Mouse (Mus musculus) lung, embryonic 16.5 days (tissue): ENCODE results near the gene Clspn. TPM values are rescaled to one million over a fixed set of nuclear protein-coding genes. Genes with fewer than 3 reads are reported as not detected.
"Not testable (repeated sequence)": the region's sequence is repeated elsewhere in the genome, so short reads cannot be mapped to it uniquely, and the experiment has no call there.

Source experiments
- ATAC-seq: fragments of 200-750 bp; cut with Nextera tagmentation; 2 replicates; pipeline ENCODE4 v1.8.0; 2017; ENCODE audit warnings: low read depth, mild to moderate bottlenecking, moderate library complexity
- H3K27ac ChIP-seq: fragments of 300-500 bp; sonication (generic); 2 replicates; pipeline ENCODE4 v1.5.1; 2014; ENCODE audit warnings: mild to moderate bottlenecking, control low read depth, low read length
- H3K27me3 ChIP-seq: fragments of 300-500 bp; sonication (generic); 2 replicates; pipeline ENCODE4 v1.6.1; 2014; ENCODE audit warnings: low read depth, low read length, mixed read lengths; ENCODE audit not compliant: control insufficient read depth, insufficient read depth
- H3K36me3 ChIP-seq: fragments of 300-500 bp; sonication (generic); 2 replicates; pipeline ENCODE4 v1.6.1; 2014; ENCODE audit warnings: low read length; ENCODE audit not compliant: control insufficient read depth, insufficient read depth
- H3K4me1 ChIP-seq: fragments of 300-500 bp; sonication (generic); replicated peaks from 2 replicates; pipeline ENCODE4 v1.6.1; 2014; ENCODE audit warnings: low read length, mixed read lengths; ENCODE audit not compliant: control insufficient read depth, insufficient read depth
- H3K4me2 ChIP-seq: fragments of 300-500 bp; sonication (generic); 2 replicates; pipeline ENCODE4 v1.6.1; 2014; ENCODE audit warnings: low read depth, low read length, control low read depth
- H3K4me3 ChIP-seq: fragments of 300-500 bp; sonication (generic); 2 replicates; pipeline ENCODE4 v1.5.1; 2014; ENCODE audit warnings: mild to moderate bottlenecking, low read length, control low read depth
- H3K9ac ChIP-seq: fragments of 300-500 bp; sonication (generic); 2 replicates; pipeline ENCODE4 v1.6.1; 2014; ENCODE audit warnings: low read length, control low read depth
- H3K9me3 ChIP-seq: fragments of 300-500 bp; sonication (generic); 2 replicates; pipeline ENCODE4 v1.6.1; 2016; ENCODE audit warnings: low read length; ENCODE audit not compliant: control insufficient read depth
- WGBS: fragments of 180-500 bp; shearing (Covaris S2); extraction: QIAGEN DNeasy Blood & Tissue Kit; methylation state at CpG from one replicate; pipeline ENCODE4 v1.1.7; 2014; 5-methylcytosine and 5-hydroxymethylcytosine counted together
- polyA plus RNA-seq: library from polyadenylated mRNA; unstranded; fragments of >200 nt; fragmentation: Nextera tagmentation; extraction: Ambion mirVana; gene quantifications from 2 replicates; pipeline ENCODE4 v1.2.1, GENCODE M21; 2015

Clspn gene
- polyA plus RNA-seq, 1 experiment from 2014 or later: 41.3 TPM

GRCm38 (mm10) chr4:126532827-126533728 is 23.7 kb upstream of the Clspn start, which contains the start of gene Ago4:
Gene Ago4, minus strand, starts transcription at chr4:126533472.
- H3K4me3 ChIP-seq: peak within 1 kb of the TSS; percentile 94
- 1% methylated on average over 87 of the region's 120 CpGs for WGBS
- H3K27ac ChIP-seq: peak within 1 kb of the TSS; percentile 66
- H3K9ac ChIP-seq: peak within 1 kb of the TSS; percentile 94
- H3K27me3 ChIP-seq: no peaks in the 10 kb centered on the region; the same call in 1 of the 2 replicates
- no peaks in the 10 kb centered on the region for H3K36me3 ChIP-seq
- peak; percentile 94 for ATAC-seq
- H3K4me2 ChIP-seq: peak within 1 kb of the TSS; percentile 77
- H3K9me3 ChIP-seq: no peaks in the 10 kb centered on the region
- peaks cover 10% of the 10 kb centered on the region for H3K4me1 ChIP-seq

DNA sequence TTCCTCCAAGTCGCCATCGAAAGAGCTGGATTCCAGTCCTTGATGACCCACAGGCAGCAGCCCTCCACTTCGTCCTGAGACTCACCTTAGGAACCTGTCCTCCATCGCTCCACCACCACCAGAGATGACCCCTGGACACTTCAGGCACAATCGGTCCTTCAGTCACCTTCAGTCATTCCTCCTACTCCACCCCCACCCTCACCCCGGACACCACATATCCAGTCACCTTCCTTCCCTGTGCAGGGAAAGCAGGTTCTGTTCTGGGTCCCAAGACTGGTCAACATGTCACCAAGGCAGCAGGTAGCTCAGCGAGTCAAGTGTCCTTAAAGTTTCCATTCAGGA is 23.0 kb upstream of the Clspn start:
- ATAC-seq: peak; percentile 55; the same call in 1 of the 2 replicates
- Histone ChIP-seq H3K4me2 (peak overlapping the region; percentile 77), H3K9ac (peak overlapping the region; percentile 94), H3K27ac (no peak overlapping the region), H3K4me3 (peak overlapping the region; percentile 94), H3K27me3 (no peaks in the 10 kb centered on the region; the same call in 1 of the 2 replicates), H3K36me3 (no peaks in the 10 kb centered on the region), H3K4me1 (peaks cover 10% of the 10 kb centered on the region), H3K9me3 (no peaks in the 10 kb centered on the region)
- WGBS: 7% methylated on average over 7 of the region's 7 CpGs

DNA sequence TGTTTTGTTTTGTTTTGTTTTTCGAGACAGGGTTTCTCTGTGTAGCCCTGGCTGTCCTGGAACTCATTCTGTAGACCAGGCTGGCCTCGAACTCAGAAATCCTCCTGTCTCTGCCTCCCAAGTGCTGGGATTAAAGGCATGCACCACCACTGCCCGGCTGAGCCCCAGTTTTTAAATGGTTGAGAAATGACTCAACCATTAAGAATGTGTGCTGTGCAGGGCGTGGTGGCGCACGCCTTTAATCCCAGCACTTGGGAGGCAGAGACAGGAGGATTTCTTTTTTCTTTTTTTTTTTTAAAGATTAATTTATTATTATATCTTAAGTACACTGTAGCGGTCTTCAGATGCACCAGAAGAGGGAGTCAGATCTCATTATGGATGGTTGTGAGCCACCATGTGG is 21.1 kb upstream of the Clspn start:
- not testable (repeated sequence) for H3K27me3 ChIP-seq, H3K9me3 ChIP-seq, ATAC-seq, H3K4me3 ChIP-seq, H3K4me2 ChIP-seq, H3K9ac ChIP-seq, H3K36me3 ChIP-seq, H3K27ac ChIP-seq
- H3K4me1 ChIP-seq: peaks cover 10% of the 10 kb centered on the region
- WGBS: 90% methylated on average over 7 of the region's 7 CpGs

DNA sequence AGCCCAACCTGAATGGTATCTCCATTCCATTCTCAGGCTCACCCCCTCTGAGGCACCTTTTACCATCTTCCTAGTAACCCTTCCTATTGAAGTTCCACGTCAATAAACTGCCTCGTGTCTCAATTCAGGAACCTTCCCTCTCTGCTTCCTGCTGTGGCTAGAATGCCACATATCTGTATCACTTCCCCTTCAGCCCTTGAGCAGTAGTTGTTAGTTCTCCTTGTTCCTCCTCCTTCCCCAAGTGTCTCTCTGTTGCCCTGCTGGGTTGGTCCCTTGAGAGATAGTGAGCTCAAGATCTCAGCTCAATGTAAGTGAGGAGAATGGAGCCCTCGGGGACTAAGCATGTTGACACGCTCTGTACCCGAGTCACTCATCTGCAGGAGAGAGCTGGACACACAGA is 19.9 kb upstream of the Clspn start:
- 62% methylated on average over 5 of the region's 5 CpGs for WGBS

DNA sequence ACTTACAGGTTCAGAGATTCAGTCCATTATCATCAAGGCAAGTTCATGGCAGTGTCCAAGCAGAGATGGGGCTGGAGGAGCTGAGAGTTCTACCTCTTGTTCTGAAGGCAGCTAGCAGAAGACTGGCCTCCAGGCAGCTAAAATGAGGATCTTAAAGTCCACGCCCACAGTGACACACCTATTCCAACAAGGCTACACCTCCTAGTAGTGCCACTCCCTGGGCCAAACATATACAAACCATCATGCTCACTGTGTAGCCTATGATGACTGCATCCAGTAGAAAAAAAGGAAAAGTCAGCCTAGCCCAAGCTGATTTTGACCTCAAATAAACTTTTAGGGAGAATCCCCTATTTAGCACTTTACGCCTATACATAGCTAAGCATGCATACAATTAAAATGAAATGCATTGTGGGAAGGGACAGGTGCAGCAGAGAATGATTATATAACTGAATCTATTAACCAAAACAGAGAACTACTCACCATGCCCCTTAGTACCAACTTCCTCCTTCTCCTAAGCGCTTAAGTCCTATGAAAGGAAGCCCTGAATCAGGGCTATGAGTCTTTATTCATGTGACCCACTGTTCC is 16.2 kb upstream of the Clspn start:
- Histone ChIP-seq H3K27ac (no peak overlapping the region), H3K4me2 (no peak overlapping the region), H3K9me3 (no peaks in the 10 kb centered on the region), H3K4me1 (no peaks in the 10 kb centered on the region), H3K27me3 (no peaks in the 10 kb centered on the region; the same call in 1 of the 2 replicates), H3K9ac (no peak overlapping the region), H3K4me3 (no peak overlapping the region), H3K36me3 (no peaks in the 10 kb centered on the region)
- 77% methylated on average over 3 of the region's 3 CpGs for WGBS
- no peak for ATAC-seq

More for the DNA sequence above, 19.9 kb upstream of the Clspn start:
- H3K4me3 ChIP-seq: no peak overlapping the region
- ATAC-seq: no peak
- no peaks in the 10 kb centered on the region for H3K9me3 ChIP-seq
- H3K27ac ChIP-seq: no peak overlapping the region
- no peak overlapping the region for H3K4me2 ChIP-seq
- H3K27me3 ChIP-seq: no peaks in the 10 kb centered on the region; the same call in 1 of the 2 replicates
- H3K36me3 ChIP-seq: no peaks in the 10 kb centered on the region
- no peak overlapping the region for H3K9ac ChIP-seq
- peaks cover 8% of the 10 kb centered on the region for H3K4me1 ChIP-seq

GRCm38 (mm10) chr4:126542838-126543237 is 13.9 kb upstream of the Clspn start:
- ATAC-seq: no peak
- no peak overlapping the region for H3K4me3 ChIP-seq

GRCm38 (mm10) chr4:126545016-126545415 is 11.7 kb upstream of the Clspn start:
- Histone ChIP-seq H3K27me3 (no peaks in the 10 kb centered on the region), H3K4me3 (no peak overlapping the region), H3K9me3 (no peaks in the 10 kb centered on the region), H3K9ac (no peak overlapping the region), H3K27ac (no peak overlapping the region), H3K4me2 (no peak overlapping the region), H3K4me1 (no peaks in the 10 kb centered on the region), H3K36me3 (no peaks in the 10 kb centered on the region)
- WGBS: 68% methylated on average over 1 of the region's 1 CpGs
- no peak for ATAC-seq

More at GRCm38 (mm10) chr4:126542838-126543237, 13.9 kb upstream of the Clspn start:
- WGBS: 63% methylated on average over 7 of the region's 7 CpGs
- Histone ChIP-seq H3K4me1 (no peaks in the 10 kb centered on the region), H3K27me3 (no peaks in the 10 kb centered on the region; the same call in 1 of the 2 replicates), H3K9me3 (no peaks in the 10 kb centered on the region), H3K9ac (no peak overlapping the region), H3K36me3 (no peaks in the 10 kb centered on the region), H3K27ac (no peak overlapping the region), H3K4me2 (no peak overlapping the region)

DNA sequence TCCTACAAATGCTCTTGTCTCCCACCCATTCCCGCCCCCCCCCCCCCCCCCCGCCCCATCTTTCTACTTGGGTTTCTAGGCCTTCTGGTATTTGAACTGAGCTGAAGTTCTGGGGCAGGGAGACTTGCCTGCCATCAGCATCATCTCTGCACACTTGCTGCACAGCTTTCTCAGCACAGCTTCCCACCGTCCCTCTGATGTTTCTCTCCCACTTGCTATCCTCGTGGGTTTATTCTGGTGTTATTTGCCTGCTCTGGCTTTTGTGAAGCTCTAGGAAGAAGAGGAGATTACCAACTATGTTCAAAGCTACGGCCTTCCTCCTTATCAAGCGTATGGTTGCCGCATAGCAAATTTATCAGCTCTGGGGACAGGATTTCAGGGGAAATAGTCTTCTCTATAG is 11.0 kb upstream of the Clspn start:
- ATAC-seq: no peak
- Histone ChIP-seq H3K4me2 (no peak overlapping the region), H3K27ac (no peak overlapping the region), H3K9me3 (no peaks in the 10 kb centered on the region), H3K27me3 (no peaks in the 10 kb centered on the region), H3K4me3 (no peak overlapping the region), H3K36me3 (no peaks in the 10 kb centered on the region), H3K9ac (no peak overlapping the region), H3K4me1 (no peaks in the 10 kb centered on the region)
- 64% methylated on average over 6 of the region's 7 CpGs for WGBS

DNA sequence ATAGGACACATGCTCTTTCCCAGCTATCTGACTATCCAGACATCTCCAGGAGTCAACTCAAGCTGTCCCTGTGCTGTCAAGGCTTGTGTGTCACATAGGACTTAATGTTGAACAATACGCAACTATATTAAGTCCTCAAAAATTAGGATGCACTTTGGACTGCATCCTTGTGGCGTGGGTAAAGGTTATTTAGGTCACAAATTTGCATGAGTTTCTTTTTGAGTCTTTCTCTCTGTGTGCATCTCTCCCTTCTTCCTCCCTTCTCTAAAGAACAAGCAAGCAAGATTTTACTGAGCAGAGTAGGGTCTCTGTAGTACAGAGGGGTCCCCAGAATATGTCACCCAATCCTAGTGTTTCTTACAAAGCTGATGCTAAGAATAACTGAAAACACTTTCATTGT is 10.6 kb upstream of the Clspn start:
- no peak overlapping the region for H3K9ac ChIP-seq
- no peaks in the 10 kb centered on the region for H3K4me1 ChIP-seq
- no peak overlapping the region for H3K4me3 ChIP-seq
- H3K4me2 ChIP-seq: no peak overlapping the region
- H3K9me3 ChIP-seq: no peaks in the 10 kb centered on the region
- H3K36me3 ChIP-seq: no peaks in the 10 kb centered on the region
- no peak for ATAC-seq
- 76% methylated on average over 2 of the region's 2 CpGs for WGBS
- no peak overlapping the region for H3K27ac ChIP-seq
- no peaks in the 10 kb centered on the region for H3K27me3 ChIP-seq
